Mouse (Mus musculus): ENCODE data around the gene Dact2. TPM values are rescaled to one million over a fixed set of nuclear protein-coding genes. Genes with fewer than 3 reads are reported as not detected.

Dact2 gene
- 0.49 TPM for polyA plus RNA-seq (2014; fragmentation: Illumina TruSeq; extraction: RNeasy Lipid Tissue Mini Kit (QIAGEN cat#74804); ENCODE audit: low read depth, low replicate concordance)

DNA sequence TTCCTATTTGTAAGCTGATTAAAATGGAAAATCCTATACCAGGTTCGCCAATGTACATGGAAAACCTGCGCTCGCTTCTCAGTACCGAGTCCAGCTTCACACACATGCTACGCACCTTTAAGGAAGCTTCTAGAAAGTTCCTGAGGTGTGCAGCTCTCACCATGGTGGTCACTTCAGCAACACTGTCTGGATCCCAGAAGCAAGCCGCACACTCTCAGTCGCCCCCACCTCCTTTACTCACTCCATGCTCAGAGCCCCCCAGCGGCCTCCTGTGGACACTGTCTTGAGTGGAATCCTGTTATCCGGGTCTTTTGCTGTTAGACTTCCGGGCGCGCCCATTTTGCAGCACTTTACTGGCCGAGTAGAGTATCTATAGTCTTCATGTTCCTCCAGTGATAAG, at the start of gene Dact2:
TSS of gene Dact2 (minus strand) at position 244 of the 400 bp plus-strand sequence.

Other genes starting within 250 kb of the Dact2 start
- not detected for gene Gm7356, start 200.6 kb downstream of the Dact2 start, polyA plus RNA-seq (2014; fragmentation: Illumina TruSeq; extraction: RNeasy Lipid Tissue Mini Kit (QIAGEN cat#74804); ENCODE audit: low read depth, low replicate concordance)
- not detected for gene Gm7358, start 144.8 kb downstream of the Dact2 start, polyA plus RNA-seq (2014; fragmentation: Illumina TruSeq; extraction: RNeasy Lipid Tissue Mini Kit (QIAGEN cat#74804); ENCODE audit: low read depth, low replicate concordance)
- gene Smoc2, start 75.2 kb upstream of the Dact2 start, polyA plus RNA-seq (2014; fragmentation: Illumina TruSeq; extraction: RNeasy Lipid Tissue Mini Kit (QIAGEN cat#74804); ENCODE audit: low read depth, low replicate concordance), result 12.0 TPM

All from kidney, adult 10 weeks (tissue).